Mouse (Mus musculus): ENCODE measurements around the gene Adgrg2.

Gene Adgrg2

DNA sequence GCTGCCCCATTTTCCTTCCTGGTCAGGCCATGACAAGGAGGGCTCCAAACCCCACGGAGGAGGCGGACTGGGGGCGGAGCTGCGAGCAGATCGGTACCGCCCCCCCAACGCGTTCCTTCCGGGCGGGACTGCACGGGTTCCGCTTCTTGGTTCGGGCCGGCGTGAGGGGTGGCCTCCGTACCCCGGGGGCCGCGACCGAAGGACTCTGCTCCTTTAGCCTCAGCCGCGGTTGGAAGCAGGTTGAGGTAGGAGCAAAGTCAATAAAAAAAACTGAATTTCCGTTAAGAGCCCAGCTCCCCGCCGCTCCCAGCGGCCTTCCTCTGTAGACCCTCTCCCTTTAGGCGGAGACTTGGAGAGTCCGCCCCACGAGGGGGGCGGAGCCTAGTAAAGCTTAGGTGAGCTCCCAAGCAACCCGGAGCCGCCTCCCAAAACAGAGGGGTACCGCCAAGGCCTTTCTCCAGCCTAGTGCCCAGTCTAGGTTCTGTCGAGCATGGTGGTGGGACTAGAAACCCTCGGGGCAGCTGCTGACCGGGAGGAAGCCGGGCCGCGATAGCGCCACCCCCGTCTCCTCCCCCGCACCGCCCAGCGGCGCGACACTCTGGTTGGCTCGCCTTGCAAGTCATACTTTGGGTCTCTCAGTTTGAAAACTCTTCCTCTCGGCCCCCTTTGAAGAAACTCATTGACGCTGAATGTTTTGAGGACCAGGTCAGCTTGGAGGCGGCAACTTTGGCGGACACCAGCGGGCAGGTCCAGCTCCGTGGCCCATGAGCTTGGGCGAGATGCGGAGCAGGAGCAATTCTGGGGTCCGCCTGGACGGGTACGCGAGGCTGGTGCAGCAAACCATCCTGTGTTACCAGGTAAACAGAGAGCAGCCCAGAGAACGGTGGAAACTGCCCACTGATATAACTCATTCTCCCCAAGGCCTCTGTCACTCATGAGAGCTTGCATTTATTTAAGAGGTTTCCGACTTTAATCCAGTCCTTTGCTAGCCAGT is 111.9 kb downstream of the Adgrg2 start, which contains the start of gene Phka2:
TSS of gene Phka2 (plus strand) at position 119 of the 994 bp plus-strand sequence.
- peak; percentile 87 for DNase-seq

DNA sequence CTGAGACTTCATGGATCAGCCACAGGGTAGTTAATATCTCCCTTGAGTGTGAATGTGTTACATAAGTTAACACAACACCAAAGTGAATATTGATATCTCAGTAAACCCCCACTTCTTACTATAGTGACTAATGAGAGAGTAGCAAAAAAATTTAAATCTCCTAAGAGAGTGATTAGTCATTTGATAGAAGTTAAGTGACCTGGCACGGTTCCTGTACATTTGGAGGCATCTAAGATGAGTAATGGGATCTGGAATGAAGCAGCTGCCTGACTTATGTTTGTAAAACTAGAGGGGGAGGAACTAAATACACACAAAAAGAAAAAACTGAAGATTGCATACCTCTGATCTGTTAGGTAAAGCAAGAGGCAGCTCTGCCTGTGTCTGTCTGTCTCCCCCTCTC is 118.6 kb downstream of the Adgrg2 start:
- DNase-seq = no peak

DNA sequence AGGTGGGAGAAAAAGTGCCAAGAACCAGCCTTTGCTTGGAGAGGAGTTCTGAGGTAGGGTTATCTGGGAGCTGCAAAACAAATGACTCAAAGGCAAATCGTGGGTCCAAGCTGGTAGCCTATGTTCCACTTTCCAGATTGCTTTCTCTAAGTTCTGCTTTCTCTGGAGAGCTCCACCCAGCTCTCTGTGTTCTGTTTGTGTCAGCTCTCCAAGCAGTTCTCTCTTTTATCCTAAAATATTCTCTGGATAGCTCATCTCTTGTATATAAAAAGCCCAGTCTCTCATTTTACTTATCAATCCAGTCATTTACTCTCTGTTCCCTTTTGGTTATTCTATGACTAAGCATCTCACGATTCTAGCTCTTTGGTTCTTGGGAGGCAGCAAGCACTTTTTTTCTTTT is 119.7 kb downstream of the Adgrg2 start:
- no peak for DNase-seq

DNA sequence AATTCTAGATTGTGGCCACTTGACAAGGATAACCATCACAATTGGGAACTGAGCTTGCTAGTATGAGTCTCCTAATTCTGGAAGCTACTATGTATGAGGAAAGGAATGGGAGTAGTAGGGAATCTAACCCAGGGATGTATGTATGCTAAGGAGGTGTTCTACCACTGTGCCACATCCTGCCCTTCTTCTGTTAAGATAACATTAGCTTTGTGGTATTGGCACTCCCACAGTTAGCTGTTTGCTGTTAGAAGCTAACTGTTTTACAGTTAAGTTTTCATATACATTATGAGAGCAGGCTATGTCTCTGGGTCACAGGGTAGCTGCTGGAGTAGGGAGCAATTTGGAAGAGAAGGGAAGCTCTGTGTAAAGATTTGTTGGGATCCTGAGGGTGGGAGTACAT is 125.5 kb downstream of the Adgrg2 start:
- no peak for DNase-seq

DNA sequence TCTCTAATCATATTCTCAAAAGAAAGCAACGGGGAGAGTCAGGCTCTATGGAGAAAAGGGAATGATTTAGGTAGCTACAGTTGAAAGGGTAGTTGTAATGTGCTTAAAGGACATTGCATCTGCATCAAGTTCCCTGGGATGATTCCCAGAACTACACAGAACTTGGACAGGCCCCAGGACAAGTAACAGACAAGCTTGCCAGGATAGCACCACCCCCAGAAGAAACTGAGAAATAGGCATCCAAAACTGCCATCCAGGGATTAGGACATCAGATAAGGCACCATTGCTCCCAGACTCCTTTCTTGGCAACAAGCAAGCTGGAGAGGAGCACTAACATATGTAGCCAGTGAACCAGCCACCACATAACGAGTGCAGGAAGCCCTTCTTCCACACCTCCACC is 152.3 kb downstream of the Adgrg2 start:
- no peak for DNase-seq
